ENCODE assay signal across 8 mouse cellular contexts in genomic region chr6:30509265-30510239, GRCm38 (mm10). TPM values are rescaled to one million over a fixed set of nuclear protein-coding genes. Genes with fewer than 3 reads are reported as not detected.
DNase-seq lines count a peak whose midpoint lies in the region; ATAC-seq lines count a peak whose summit lies in the region.

Tmem209 (minus strand) TSS chr6:30509783.
Ssmem1 (plus strand) TSS chr6:30509849.

- peaks cover 4% of the 10 kb centered on the region for H3K4me1 ChIP-seq in forebrain, embryonic 14.5 days (ENCODE audit: control insufficient read depth, insufficient read depth, low read length)
- H3K4me1 ChIP-seq in neural tube, embryonic 15.5 days = peaks cover 7% of the 10 kb centered on the region

- H3K9me3 ChIP-seq in forebrain, embryonic 14.5 days (replicated peaks; ENCODE audit: control insufficient read depth, low read length) = no peaks in the 10 kb centered on the region
- no peaks in the 10 kb centered on the region for H3K9me3 ChIP-seq in neural tube, embryonic 15.5 days (replicated peaks)

- peak; percentile 99 for DNase-seq in ES-CJ7 (ENCODE audit: low read depth, low spot score)
- peak; percentile 98 for DNase-seq in cerebellum, adult 11 months
- peak; percentile 99 for DNase-seq in forebrain, embryonic 14.5 days (ENCODE audit: low spot score)
- DNase-seq in heart, postnatal 14 days = peak; percentile 99 to 100
- peak; percentile 99 for DNase-seq in layer of hippocampus, adult 11-12 months (ENCODE audit: low spot score)
- DNase-seq in lung, adult 18-20 months = peak; percentile 99 to 100
- DNase-seq in testis, postnatal 14 days (ENCODE audit: low spot score) = peak; percentile 99

- H3K27ac ChIP-seq in forebrain, embryonic 14.5 days (ENCODE audit: low read depth, low read length) = peak within 1 kb of the TSS; percentile 85
- H3K27ac ChIP-seq in neural tube, embryonic 15.5 days (replicated peaks) = peak within 1 kb of the TSS; percentile 96

- peaks cover 11% of the 10 kb centered on the region; the same call in 1 of the 2 replicates for H3K36me3 ChIP-seq in forebrain, embryonic 14.5 days (ENCODE audit: control insufficient read depth, insufficient read depth, low read length)
- H3K36me3 ChIP-seq in neural tube, embryonic 15.5 days = peaks cover 4% of the 10 kb centered on the region; the same call in 1 of the 2 replicates

- H3K27me3 ChIP-seq in forebrain, embryonic 14.5 days (replicated peaks; ENCODE audit: control insufficient read depth, insufficient read depth, low read length) = no peaks in the 10 kb centered on the region
- no peaks in the 10 kb centered on the region for H3K27me3 ChIP-seq in neural tube, embryonic 15.5 days (replicated peaks)

- H3K4me2 ChIP-seq in forebrain, embryonic 14.5 days (ENCODE audit: low read length) = peak within 1 kb of the TSS; percentile 64
- peak within 1 kb of the TSS; percentile 72 for H3K4me2 ChIP-seq in neural tube, embryonic 15.5 days

- peak within 1 kb of the TSS; percentile 65 for H3K9ac ChIP-seq in forebrain, embryonic 14.5 days (ENCODE audit: low read length)
- H3K9ac ChIP-seq in neural tube, embryonic 15.5 days (replicated peaks) = peak within 1 kb of the TSS; percentile 68

- peak; percentile 99 for ATAC-seq in forebrain, embryonic 14.5 days
- ATAC-seq in neural tube, embryonic 15.5 days (ENCODE audit: low FRiP score) = peak; percentile 98

- WGBS in forebrain, embryonic 14.5 days = under 1% methylated on average over 37 of the region's 37 CpGs
- WGBS in neural tube, embryonic 15.5 days = under 1% methylated on average over 37 of the region's 37 CpGs

- intact Hi-C loops in heart, postnatal 14 days (cut with DNase I) = no loop called here

- peak within 1 kb of the TSS; percentile 40 for H3K4me3 ChIP-seq in forebrain, embryonic 14.5 days (ENCODE audit: low read depth, low read length)
- peak within 1 kb of the TSS; percentile 58 for H3K4me3 ChIP-seq in neural tube, embryonic 15.5 days (replicated peaks)

RNA-seq across cellular contexts. Expression of gene Tmem209, which starts in this region (rescaled TPM):
- polyA plus RNA-seq in forebrain, embryonic 14.5 days (2014; fragmentation: Nextera tagmentation; extraction: Ambion mirVana) = 37.8 and 44.5 TPM in 2 replicates
- 1 to 10 TPM; 6.9 to 7.6 TPM for total RNA-seq in heart, postnatal 14 days (2021)
- polyA plus RNA-seq in neural tube, embryonic 15.5 days (2015; fragmentation: Nextera tagmentation; extraction: Ambion mirVana) = 21.1 and 29.6 TPM in 2 replicates

RNA-seq across cellular contexts. Expression of gene Ssmem1, which starts in this region (rescaled TPM):
- polyA plus RNA-seq in forebrain, embryonic 14.5 days (2014; fragmentation: Nextera tagmentation; extraction: Ambion mirVana) = 0.16 and 0.20 TPM in 2 replicates
- total RNA-seq in heart, postnatal 14 days (2021) = under 1 TPM in 1 of 2 experiments, not detected in 1; 0.24 TPM
- not detected in 2 replicates for polyA plus RNA-seq in neural tube, embryonic 15.5 days (2015; fragmentation: Nextera tagmentation; extraction: Ambion mirVana)

Comparison
In these comparisons a context has a peak if more than half of its experiments do, and no peak if none do; other contexts are left out.
1. Peak in every context shown above with its lines: DNase-seq, ATAC-seq, H3K4me3 ChIP-seq and H3K27ac ChIP-seq.